Mouse (Mus musculus) liver, embryonic 14.5 days (tissue): Measurements from ENCODE around the gene Bcat1. TPM values are rescaled to one million over a fixed set of nuclear protein-coding genes. Genes with fewer than 3 reads are reported as not detected.

Experiments used
- ATAC-seq: fragments of 200-750 bp; cut with Nextera tagmentation; 2 replicates; pipeline ENCODE4 v1.8.0; 2017; ENCODE audit warnings: moderate number of reproducible peaks, mild to moderate bottlenecking, moderate library complexity; ENCODE audit not compliant: insufficient read depth
- DNase-seq, 3 experiments: peaks; one replicate each; pipeline ENCODE4 v3.0.0-alpha.2; 2012 to 2013; ENCODE audit warnings: low read depth in 3 of 3, low spot score in 3 of 3
- H3K27ac ChIP-seq: fragments of 300-500 bp; sonication (generic); 2 replicates; pipeline ENCODE4 v1.5.1; 2014; ENCODE audit warnings: moderate library complexity, mild to moderate bottlenecking, control low read depth, inconsistent platforms
- H3K27me3 ChIP-seq: fragments of 300-500 bp; sonication (generic); 2 replicates; pipeline ENCODE4 v1.6.1; 2014; ENCODE audit warnings: mild to moderate bottlenecking, low read length, moderate library complexity; ENCODE audit not compliant: control insufficient read depth, insufficient read depth
- H3K36me3 ChIP-seq: fragments of 300-500 bp; sonication (generic); replicated peaks from 2 replicates; pipeline ENCODE4 v1.6.1; 2014; ENCODE audit warnings: low read depth; ENCODE audit not compliant: control insufficient read depth, insufficient read depth
- H3K4me1 ChIP-seq, 2 experiments: fragments of 200-500 bp in 1 of 2; fragments of 300-500 bp in 1 of 2; sonication (generic) in 1 of 2; replicated peaks; 2 replicates each; pipeline ENCODE4 v1.6.1; 2012 to 2014; ENCODE audit warnings: antibody characterized with exemption in 1 of 2, inconsistent platforms in 1 of 2, low read length in 1 of 2; ENCODE audit not compliant: control insufficient read depth in 2 of 2, insufficient read depth in 2 of 2
- H3K4me2 ChIP-seq: fragments of 300-500 bp; sonication (generic); 2 replicates; pipeline ENCODE4 v1.6.1; 2014; ENCODE audit warnings: low read depth, mild to moderate bottlenecking, control low read depth, moderate library complexity
- H3K4me3 ChIP-seq, 2 experiments: fragments of 200-500 bp in 1 of 2; fragments of 300-500 bp in 1 of 2; sonication (generic) in 1 of 2; 2 replicates each; pipeline ENCODE4 v1.5.1; 2012 to 2014; ENCODE audit warnings: low read depth in 2 of 2, low read length in 2 of 2, mild to moderate bottlenecking in 2 of 2, control low read depth in 1 of 2, inconsistent platforms in 1 of 2, moderate library complexity in 1 of 2; ENCODE audit not compliant: insufficient read depth in 1 of 2
- H3K9ac ChIP-seq: fragments of 300-500 bp; sonication (generic); replicated peaks from 2 replicates; pipeline ENCODE4 v1.6.1; 2014; ENCODE audit warnings: mild to moderate bottlenecking, control low read depth, moderate library complexity
- H3K9me3 ChIP-seq: fragments of 300-500 bp; sonication (generic); 2 replicates; pipeline ENCODE4 v1.6.1; 2016; ENCODE audit warnings: low read length, mixed read lengths; ENCODE audit not compliant: control insufficient read depth
- CTCF ChIP-seq: IDR thresholded peaks from 2 replicates; pipeline ENCODE4 v1.5.1; 2016; ENCODE audit warnings: antibody characterized with exemption, low read depth, control low read depth
- EP300 ChIP-seq: IDR thresholded peaks from 2 replicates; pipeline ENCODE4 v1.6.1; 2016; ENCODE audit warnings: antibody characterized with exemption, low read depth
- WGBS: fragments of 180-500 bp; shearing (Covaris S2); extraction: QIAGEN DNeasy Blood & Tissue Kit; methylation state at CpG from one replicate; pipeline ENCODE4 v1.1.7; 2014; ENCODE audit not compliant: insufficient replicate concordance; 5-methylcytosine and 5-hydroxymethylcytosine counted together
- polyA plus RNA-seq, 2 experiments: library from polyadenylated mRNA; depleted of rRNA in 1 of 2; stranded (reverse) in 1 of 2; unstranded in 1 of 2; fragments of >200 nt; fragmentation: Nextera tagmentation in 1 of 2; extraction: Ambion mirVana in 1 of 2; gene quantifications; 2 replicates each; pipeline versions ENCODE4 v1.2.1 to v1.2.3; 2012 to 2014

The Bcat1 gene
- polyA plus RNA-seq, 2 experiments = 0.06 to 0.51 TPM

- ATAC-seq (peak; percentile 29; the same call in 1 of the 2 replicates), DNase-seq (no peak)
- Histone ChIP-seq H3K27ac (no peak overlapping the region), H3K4me2 (peak overlapping the region; percentile 6; the same call in 1 of the 2 replicates), H3K4me1 (peaks cover 2 to 15% of the 10 kb centered on the region in 2 experiments), H3K4me3 (no peak overlapping the region), H3K9me3 (no peaks in the 10 kb centered on the region), H3K9ac (no peak overlapping the region), H3K27me3 (no peaks in the 10 kb centered on the region), H3K36me3 (no peaks in the 10 kb centered on the region)
- TF ChIP-seq EP300 (no peak), CTCF (no peak)
- 44% methylated on average over 4 of the region's 4 CpGs for WGBS
Observed at GRCm38 (mm10) chr6:145116098-145116672, 40.2 kb upstream of the Bcat1 start.

- TF ChIP-seq CTCF (peak; percentile 13; the same call in 1 of the 2 replicates), EP300 (no peak)
- no peak within 1 kb of the TSS for H3K4me3 ChIP-seq
- peak in 1 of 3 experiments; percentile 9 for DNase-seq
- no peaks in the 10 kb centered on the region for H3K27me3 ChIP-seq
- H3K9ac ChIP-seq = no peak within 1 kb of the TSS
- no peak within 1 kb of the TSS for H3K27ac ChIP-seq
- no peaks in the 10 kb centered on the region for H3K9me3 ChIP-seq
- 32% methylated on average over 6 of the region's 6 CpGs for WGBS
- no peaks in the 10 kb centered on the region for H3K36me3 ChIP-seq
- peaks cover 0 to 9% of the 10 kb centered on the region in 2 experiments; a peak in 3 of 4 replicates for H3K4me1 ChIP-seq
- peak within 1 kb of the TSS; percentile 6; the same call in 1 of the 2 replicates for H3K4me2 ChIP-seq
- 0 out of 2 replicates have a peak, but pooled peaks have one; percentile 34 for ATAC-seq
Observed at GRCm38 (mm10) chr6:145115476-145116097, 39.6 kb upstream of the Bcat1 start, which contains the start of gene Lrmp. Gene Lrmp, plus strand, starts transcription at chr6:145115653.

- Histone ChIP-seq H3K27me3 (no peaks in the 10 kb centered on the region), H3K9me3 (no peaks in the 10 kb centered on the region), H3K9ac (no peak overlapping the region), H3K36me3 (no peaks in the 10 kb centered on the region), H3K4me2 (no peak overlapping the region), H3K27ac (no peak overlapping the region), H3K4me1 (peaks cover 0 to 6% of the 10 kb centered on the region in 2 experiments; a peak in 2 of 4 replicates), H3K4me3 (no peak overlapping the region)
- DNase-seq = no peak
- no peak for TF ChIP-seq CTCF
- no peak for TF ChIP-seq EP300
- ATAC-seq = no peak
- WGBS = 48% methylated on average over 2 of the region's 2 CpGs
Observed at GRCm38 (mm10) chr6:145114561-145114960, 38.6 kb upstream of the Bcat1 start.

DNA sequence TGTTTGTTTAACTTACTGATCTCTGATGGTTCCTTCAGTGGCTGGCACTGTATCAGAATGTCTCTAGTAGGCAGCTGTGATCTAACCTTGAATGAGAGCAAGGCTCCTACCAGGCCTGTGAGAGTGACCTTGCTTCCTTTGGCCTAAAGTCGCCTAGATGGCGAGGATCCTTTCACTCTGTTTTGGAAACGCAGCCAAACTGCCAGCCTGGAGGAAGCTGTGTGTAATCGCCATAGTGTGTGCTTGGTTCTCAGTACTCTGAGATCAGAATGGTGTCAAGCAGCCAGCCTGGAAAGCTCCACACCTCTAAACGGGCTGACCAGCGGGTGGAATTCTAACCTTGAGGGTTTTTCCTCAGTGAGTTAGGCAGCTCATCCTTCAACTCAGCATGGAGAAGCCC is 36.9 kb upstream of the Bcat1 start:
- Histone ChIP-seq H3K9ac (no peak overlapping the region), H3K36me3 (no peaks in the 10 kb centered on the region), H3K4me3 (no peak overlapping the region), H3K4me2 (no peak overlapping the region), H3K27me3 (no peaks in the 10 kb centered on the region), H3K4me1 (peaks cover 0 to 6% of the 10 kb centered on the region in 2 experiments; a peak in 2 of 4 replicates), H3K27ac (no peak overlapping the region), H3K9me3 (no peaks in the 10 kb centered on the region)
- DNase-seq = no peak
- no peak for ATAC-seq
- TF ChIP-seq EP300 (no peak), CTCF (no peak)
- WGBS = 60% methylated on average over 6 of the region's 6 CpGs

GRCm38 (mm10) chr6:145110786-145111185 is 34.8 kb upstream of the Bcat1 start:
- no peak overlapping the region for H3K27ac ChIP-seq
- H3K36me3 ChIP-seq = no peaks in the 10 kb centered on the region
- 66% methylated on average over 4 of the region's 4 CpGs for WGBS
- H3K9ac ChIP-seq = no peak overlapping the region
- TF ChIP-seq CTCF (no peak), EP300 (no peak)
- H3K9me3 ChIP-seq = no peaks in the 10 kb centered on the region
- no peaks in the 10 kb centered on the region for H3K4me1 ChIP-seq
- H3K4me3 ChIP-seq = no peak overlapping the region
- DNase-seq = no peak
- H3K27me3 ChIP-seq = no peaks in the 10 kb centered on the region
- H3K4me2 ChIP-seq = no peak overlapping the region
- ATAC-seq = no peak
